Mouse (Mus musculus) bone marrow, adult 2 months (tissue): ENCODE data around the gene Gm21915.

Experiments
- CTCF ChIP-seq: fragments of 200-500 bp; IDR thresholded peaks from 2 replicates; pipeline ENCODE4 v1.5.1; 2011; ENCODE audit warnings: low read length, control low read depth; ENCODE audit not compliant: control insufficient read depth, insufficient read depth
- POLR2A ChIP-seq: fragments of 200-500 bp; IDR thresholded peaks from 2 replicates; pipeline ENCODE4 v1.6.1; 2011; ENCODE audit warnings: low read depth, mild to moderate bottlenecking, control low read depth, low read length, borderline replicate concordance; ENCODE audit not compliant: control insufficient read depth

- TF ChIP-seq POLR2A, result no peak
- no peak for TF ChIP-seq CTCF
These were observed 23.4 kb downstream of the Gm21915 start for GRCm38 (mm10) chr9:40693768-40694167.
